Mouse (Mus musculus) neural tube, embryonic 14.5 days (tissue): Measurements from ENCODE around the gene Ncapg2. TPM values are rescaled to one million over a fixed set of nuclear protein-coding genes. Genes with fewer than 3 reads are reported as not detected.

Source experiments
- ATAC-seq: fragments of 200-750 bp; cut with Nextera tagmentation; 2 replicates; pipeline ENCODE4 v1.8.0; 2017; ENCODE audit warnings: low read depth, mild to moderate bottlenecking, moderate TSS enrichment, moderate library complexity
- H3K27ac ChIP-seq: fragments of 300-500 bp; sonication (generic); 2 replicates; pipeline ENCODE4 v1.5.1; 2014; ENCODE audit warnings: low read depth, mild to moderate bottlenecking, control low read depth, low read length, moderate library complexity, mixed read lengths
- H3K27me3 ChIP-seq: fragments of 300-500 bp; sonication (generic); 2 replicates; pipeline ENCODE4 v1.6.1; 2014; ENCODE audit warnings: low read length; ENCODE audit not compliant: control insufficient read depth, insufficient read depth
- H3K36me3 ChIP-seq: fragments of 300-500 bp; sonication (generic); 2 replicates; pipeline ENCODE4 v1.6.1; 2014; ENCODE audit warnings: low read length, mixed read lengths; ENCODE audit not compliant: control insufficient read depth, insufficient read depth
- H3K4me1 ChIP-seq: fragments of 300-500 bp; sonication (generic); 2 replicates; pipeline ENCODE4 v1.6.1; 2014; ENCODE audit warnings: low read length; ENCODE audit not compliant: control insufficient read depth, insufficient read depth
- H3K4me2 ChIP-seq: fragments of 300-500 bp; sonication (generic); 2 replicates; pipeline ENCODE4 v1.6.1; 2014; ENCODE audit warnings: mild to moderate bottlenecking, low read depth, low read length, control low read depth
- H3K4me3 ChIP-seq: fragments of 300-500 bp; sonication (generic); 2 replicates; pipeline ENCODE4 v1.5.1; 2014; ENCODE audit warnings: low read depth, low read length, control low read depth, mixed read lengths
- H3K9ac ChIP-seq: fragments of 300-500 bp; sonication (generic); replicated peaks from 2 replicates; pipeline ENCODE4 v1.6.1; 2014; ENCODE audit warnings: low read depth, mild to moderate bottlenecking, control low read depth, low read length, mixed read lengths
- H3K9me3 ChIP-seq: fragments of 300-500 bp; sonication (generic); 2 replicates; pipeline ENCODE4 v1.6.1; 2016; ENCODE audit warnings: low read length; ENCODE audit not compliant: control insufficient read depth
- WGBS: fragments of 180-500 bp; shearing (Covaris S2); extraction: QIAGEN DNeasy Blood & Tissue Kit; methylation state at CpG from one replicate; pipeline ENCODE4 v1.1.7; 2014; 5-methylcytosine and 5-hydroxymethylcytosine counted together
- polyA plus RNA-seq: library from polyadenylated mRNA; unstranded; fragments of >200 nt; fragmentation: Nextera tagmentation; extraction: Ambion mirVana; gene quantifications from 2 replicates; pipeline ENCODE4 v1.2.1, GENCODE M21; 2014

Gene Ncapg2
- polyA plus RNA-seq, 1 experiment from 2014 or later = 5.9 TPM

- WGBS = 74% methylated on average over 2 of the region's 2 CpGs
- H3K4me2 ChIP-seq = no peak overlapping the region
- ATAC-seq = no peak
- no peaks in the 10 kb centered on the region for H3K27me3 ChIP-seq
- no peak overlapping the region for H3K4me3 ChIP-seq
- no peaks in the 10 kb centered on the region for H3K9me3 ChIP-seq
- no peaks in the 10 kb centered on the region for H3K36me3 ChIP-seq
- no peaks in the 10 kb centered on the region for H3K4me1 ChIP-seq
- H3K27ac ChIP-seq = no peak overlapping the region
- H3K9ac ChIP-seq = no peak overlapping the region
Observed at GRCm38 (mm10) chr12:116394327-116394726, 10.9 kb upstream of the Ncapg2 start.

- Histone ChIP-seq H3K27me3 (no peaks in the 10 kb centered on the region), H3K36me3 (no peaks in the 10 kb centered on the region), H3K27ac (no peak overlapping the region), H3K4me2 (no peak overlapping the region), H3K9me3 (no peaks in the 10 kb centered on the region), H3K4me1 (no peaks in the 10 kb centered on the region), H3K4me3 (no peak overlapping the region), H3K9ac (no peak overlapping the region)
- no peak for ATAC-seq
- WGBS = 92% methylated on average over 2 of the region's 2 CpGs
Observed at GRCm38 (mm10) chr12:116395312-116395711, 9.9 kb upstream of the Ncapg2 start.

GRCm38 (mm10) chr12:116396072-116396695 lies 9.0 kb upstream of the Ncapg2 start:
- no peak overlapping the region for H3K4me2 ChIP-seq
- H3K27me3 ChIP-seq = no peaks in the 10 kb centered on the region
- no peak overlapping the region for H3K9ac ChIP-seq
- ATAC-seq = no peak
- H3K4me1 ChIP-seq = no peaks in the 10 kb centered on the region
- 64% methylated on average over 2 of the region's 2 CpGs for WGBS
- no peaks in the 10 kb centered on the region for H3K9me3 ChIP-seq
- no peaks in the 10 kb centered on the region for H3K36me3 ChIP-seq
- no peak overlapping the region for H3K27ac ChIP-seq
- no peak overlapping the region for H3K4me3 ChIP-seq

- Histone ChIP-seq H3K4me2 (peak overlapping the region; percentile 95), H3K4me3 (peak overlapping the region; percentile 69), H3K9me3 (0 out of 2 replicates have a peak, but pooled peaks cover 5% of the 10 kb centered on the region), H3K4me1 (peaks cover 4% of the 10 kb centered on the region; the same call in 1 of the 2 replicates), H3K9ac (peak overlapping the region; percentile 35; the same call in 1 of the 2 replicates), H3K27ac (no peak overlapping the region), H3K27me3 (no peaks in the 10 kb centered on the region), H3K36me3 (no peaks in the 10 kb centered on the region)
- WGBS = 98% methylated on average over 18 of the region's 18 CpGs
- peak; percentile 1; the same call in 1 of the 2 replicates for ATAC-seq
Observed at GRCm38 (mm10) chr12:116404012-116404679, 1.1 kb upstream of the Ncapg2 start.

GRCm38 (mm10) chr12:116405836-116406155 lies 594 bp downstream of the Ncapg2 start:
- no peak overlapping the region for H3K27ac ChIP-seq
- WGBS = 13% methylated on average over 8 of the region's 8 CpGs
- H3K4me2 ChIP-seq = peak overlapping the region; percentile 95
- ATAC-seq = no peak
- H3K36me3 ChIP-seq = no peaks in the 10 kb centered on the region
- H3K4me1 ChIP-seq = peaks cover 4% of the 10 kb centered on the region; the same call in 1 of the 2 replicates
- H3K4me3 ChIP-seq = peak overlapping the region; percentile 69
- no peaks in the 10 kb centered on the region for H3K27me3 ChIP-seq
- H3K9me3 ChIP-seq = 0 out of 2 replicates have a peak, but pooled peaks cover 5% of the 10 kb centered on the region
- H3K9ac ChIP-seq = peak overlapping the region; percentile 72

GRCm38 (mm10) chr12:116407883-116408282 lies 2.7 kb downstream of the Ncapg2 start:
- no peak for ATAC-seq
- H3K27ac ChIP-seq = no peak overlapping the region
- no peaks in the 10 kb centered on the region for H3K9me3 ChIP-seq
- WGBS = 96% methylated on average over 5 of the region's 5 CpGs
- H3K9ac ChIP-seq = no peak overlapping the region
- H3K27me3 ChIP-seq = no peaks in the 10 kb centered on the region
- no peak overlapping the region for H3K4me2 ChIP-seq
- no peak overlapping the region for H3K4me3 ChIP-seq
- peaks cover 4% of the 10 kb centered on the region; the same call in 1 of the 2 replicates for H3K4me1 ChIP-seq
- H3K36me3 ChIP-seq = no peaks in the 10 kb centered on the region

GRCm38 (mm10) chr12:116414941-116415340 lies 9.7 kb downstream of the Ncapg2 start:
- H3K27me3 ChIP-seq = no peaks in the 10 kb centered on the region
- WGBS = over 99% methylated on average over 4 of the region's 4 CpGs
- ATAC-seq = no peak
- no peaks in the 10 kb centered on the region for H3K9me3 ChIP-seq
- no peaks in the 10 kb centered on the region for H3K36me3 ChIP-seq
- no peak overlapping the region for H3K4me2 ChIP-seq
- no peaks in the 10 kb centered on the region for H3K4me1 ChIP-seq
- H3K9ac ChIP-seq = no peak overlapping the region
- H3K4me3 ChIP-seq = no peak overlapping the region
- no peak overlapping the region for H3K27ac ChIP-seq

GRCm38 (mm10) chr12:116416514-116416913 lies 11.3 kb downstream of the Ncapg2 start:
- H3K4me2 ChIP-seq = no peak overlapping the region
- no peak overlapping the region for H3K9ac ChIP-seq
- H3K4me1 ChIP-seq = no peaks in the 10 kb centered on the region
- H3K9me3 ChIP-seq = no peaks in the 10 kb centered on the region
- no peaks in the 10 kb centered on the region for H3K27me3 ChIP-seq
- no peak overlapping the region for H3K27ac ChIP-seq
- H3K36me3 ChIP-seq = no peaks in the 10 kb centered on the region
- no peak for ATAC-seq
- H3K4me3 ChIP-seq = no peak overlapping the region
- WGBS = 97% methylated on average over 1 of the region's 1 CpGs

- H3K27me3 ChIP-seq = no peaks in the 10 kb centered on the region
- no peak overlapping the region for H3K27ac ChIP-seq
- no peak for ATAC-seq
- H3K4me3 ChIP-seq = no peak overlapping the region
- H3K36me3 ChIP-seq = no peaks in the 10 kb centered on the region
- H3K9me3 ChIP-seq = no peaks in the 10 kb centered on the region
- H3K4me1 ChIP-seq = no peaks in the 10 kb centered on the region
- no peak overlapping the region for H3K9ac ChIP-seq
- WGBS = 91% methylated on average over 2 of the region's 2 CpGs
- no peak overlapping the region for H3K4me2 ChIP-seq
Observed at GRCm38 (mm10) chr12:116421656-116422055, 16.5 kb downstream of the Ncapg2 start.
